Mouse (Mus musculus): ENCODE measurements around the gene Cnot2.
A peak's percentile ranks its signal among the peaks of the same experiment; 100 is the strongest.
"Not testable (repeated sequence)": the region's sequence is repeated elsewhere in the genome, so short reads cannot be mapped to it uniquely, and the experiment has no call there.

The Cnot2 gene

GRCm38 (mm10) chr10:116581369-116581718 lies at the start of gene Cnot2:
Gene Cnot2 (minus strand): TSS chr10:116581511.
- DNase-seq (ENCODE audit: low spot score): peak; percentile 87

DNA sequence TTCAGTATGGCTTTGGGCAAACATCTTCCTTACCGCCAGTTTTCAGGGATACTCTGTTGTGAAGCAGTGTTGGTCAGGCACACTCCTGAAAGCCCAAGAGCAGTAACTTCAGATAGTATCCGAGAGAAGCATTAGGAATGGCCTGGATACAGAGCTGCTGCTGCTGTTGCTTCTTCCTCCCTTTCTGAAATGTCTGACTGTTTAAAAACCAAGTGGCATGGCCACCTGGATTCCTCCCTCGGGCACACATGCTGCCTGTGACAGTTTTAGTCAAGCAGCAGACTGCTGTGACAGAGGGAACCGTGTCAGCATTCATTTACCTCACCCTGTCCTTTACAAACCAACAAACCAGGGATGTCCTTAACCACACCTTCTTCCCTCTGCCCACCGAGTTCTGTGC lies 47.6 kb upstream of the Cnot2 start:
- DNase-seq (ENCODE audit: low spot score): no peak

- no peak for DNase-seq (ENCODE audit: low spot score)
These were observed 44.7 kb upstream of the Cnot2 start for GRCm38 (mm10) chr10:116626009-116626408.

DNA sequence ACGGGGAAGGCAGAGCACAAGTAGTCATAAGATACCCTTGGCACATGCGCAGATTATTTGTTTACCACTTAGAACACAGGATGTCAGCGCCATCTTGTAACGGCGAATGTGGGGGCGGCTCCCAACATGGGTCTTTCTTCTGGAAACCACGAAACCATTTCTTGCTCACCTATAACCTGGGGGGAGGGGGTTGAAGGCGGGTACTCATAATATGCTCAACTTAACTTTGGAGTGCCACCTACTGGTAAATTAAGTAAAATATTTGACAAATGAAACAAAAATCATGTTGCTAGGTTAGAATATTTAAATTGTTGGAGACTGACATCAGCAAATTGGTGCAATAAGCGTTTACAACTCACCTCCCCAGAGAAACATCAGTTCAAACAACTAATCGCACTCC lies 31.9 kb upstream of the Cnot2 start:
- DNase-seq (ENCODE audit: low spot score): peak; percentile 5

- no peak for DNase-seq (ENCODE audit: low spot score)
These were observed 23.5 kb upstream of the Cnot2 start for GRCm38 (mm10) chr10:116604905-116605162.

- DNase-seq (ENCODE audit: low spot score): no peak
These were observed 23.0 kb upstream of the Cnot2 start for GRCm38 (mm10) chr10:116604081-116604904.

GRCm38 (mm10) chr10:116599056-116599850 lies 17.9 kb upstream of the Cnot2 start:
- no peak for DNase-seq (ENCODE audit: low spot score)

GRCm38 (mm10) chr10:116582738-116583137 lies 1.4 kb upstream of the Cnot2 start:
- peak; percentile 35 for DNase-seq (ENCODE audit: low spot score)

GRCm38 (mm10) chr10:116581719-116582481 lies 589 bp upstream of the Cnot2 start:
- DNase-seq (ENCODE audit: low spot score): peak; percentile 30

DNA sequence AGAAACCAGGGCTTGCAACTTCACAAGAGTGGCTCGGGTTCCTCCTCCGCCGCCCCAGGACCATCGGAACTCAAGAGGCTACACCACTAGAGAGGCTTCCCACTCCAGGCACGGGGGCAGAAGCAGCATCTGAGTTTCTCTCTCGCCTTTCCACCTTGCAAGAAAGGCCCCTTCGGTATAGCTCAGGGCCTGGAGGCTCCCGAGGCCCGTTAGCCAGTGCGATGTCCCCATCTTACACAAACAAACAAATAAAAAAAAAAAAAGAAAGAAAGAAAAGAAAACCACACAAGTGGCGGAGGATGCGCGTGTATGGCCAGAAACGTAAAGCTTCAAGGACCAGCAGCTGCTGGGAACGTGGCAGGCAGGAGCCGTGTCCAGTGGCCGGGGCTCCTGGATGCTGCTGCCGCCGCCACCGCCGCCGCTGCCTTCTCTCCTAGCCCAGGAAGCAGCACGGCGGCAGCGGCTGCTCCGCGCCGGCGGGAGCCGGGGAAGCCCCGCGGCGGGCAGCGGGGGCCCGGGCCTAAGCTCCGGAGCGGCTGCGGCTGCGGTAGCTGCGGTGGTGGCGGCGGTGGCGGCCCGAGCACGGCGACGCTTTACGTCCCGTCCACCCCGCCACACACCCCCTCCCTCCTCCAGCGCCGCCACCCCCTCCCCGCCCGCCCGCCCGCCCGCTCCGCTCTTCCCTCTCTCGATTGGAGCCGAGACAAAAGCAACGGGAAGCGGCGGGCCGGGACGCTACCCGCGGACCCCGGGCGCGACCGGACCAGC lies 536 bp downstream of the Cnot2 start:
- DNase-seq (ENCODE audit: low spot score): peak; percentile 33

DNA sequence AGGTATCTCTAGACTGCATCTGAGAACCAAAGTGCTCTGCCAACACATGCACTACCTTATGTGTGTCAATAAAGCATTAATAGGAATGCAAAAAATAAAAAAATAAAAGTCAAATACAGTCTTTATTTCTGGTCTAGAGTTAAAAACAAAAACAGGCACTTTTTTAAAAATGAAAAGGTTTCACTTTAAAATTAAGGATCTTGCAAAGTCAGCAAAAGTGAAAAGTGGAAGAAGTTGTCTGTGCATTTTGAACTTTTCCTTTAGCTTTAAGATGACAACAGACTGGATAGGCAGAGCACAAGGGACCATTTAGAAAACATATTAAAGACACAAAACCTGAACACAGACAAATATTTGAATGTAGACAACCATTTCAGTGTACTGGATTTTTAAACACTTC lies 1.8 kb downstream of the Cnot2 start:
- DNase-seq (ENCODE audit: low spot score): no peak

DNA sequence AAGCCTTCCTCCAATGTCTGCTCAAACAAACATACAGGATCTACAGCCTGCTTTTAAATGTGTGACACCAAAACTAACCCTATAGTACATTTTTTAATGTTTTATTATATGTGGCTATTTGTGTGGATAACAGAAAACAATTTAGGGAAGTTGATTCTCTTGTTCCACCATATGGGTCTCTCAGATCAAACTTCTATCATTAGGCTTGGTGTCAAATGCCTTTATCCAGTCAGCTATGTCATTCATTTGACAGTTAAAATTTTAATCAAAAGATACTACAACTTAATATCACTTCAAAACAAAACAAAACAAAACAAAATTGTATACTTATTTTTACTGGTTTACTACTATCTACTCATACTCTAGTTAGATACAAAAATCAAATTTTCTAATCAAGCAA lies 2.9 kb downstream of the Cnot2 start:
- no peak for DNase-seq (ENCODE audit: low spot score)

- no peak for DNase-seq (ENCODE audit: low spot score)
These were observed 4.1 kb downstream of the Cnot2 start for GRCm38 (mm10) chr10:116577181-116577580.

GRCm38 (mm10) chr10:116576071-116576470 lies 5.2 kb downstream of the Cnot2 start:
- not testable (repeated sequence) for DNase-seq (ENCODE audit: low spot score)

DNA sequence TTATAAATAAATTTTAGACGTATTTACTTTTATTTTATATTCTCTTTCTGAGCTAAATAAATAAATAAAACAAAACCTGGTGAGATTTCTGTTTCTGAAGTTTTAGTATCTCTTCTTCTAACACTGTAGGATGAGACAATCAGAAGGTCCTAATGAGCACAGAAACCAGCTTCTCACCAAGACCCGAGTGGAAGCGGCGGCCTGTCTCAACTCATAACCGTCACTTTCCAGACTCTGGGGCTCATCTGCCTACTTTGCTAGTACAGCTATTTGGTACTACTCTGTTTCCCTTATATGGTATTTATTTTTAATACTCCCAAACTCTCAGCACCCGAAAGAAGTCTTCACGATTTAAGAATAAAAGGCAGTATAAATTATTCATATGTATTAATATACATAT lies 10.8 kb downstream of the Cnot2 start:
- no peak for DNase-seq (ENCODE audit: low spot score)

DNA sequence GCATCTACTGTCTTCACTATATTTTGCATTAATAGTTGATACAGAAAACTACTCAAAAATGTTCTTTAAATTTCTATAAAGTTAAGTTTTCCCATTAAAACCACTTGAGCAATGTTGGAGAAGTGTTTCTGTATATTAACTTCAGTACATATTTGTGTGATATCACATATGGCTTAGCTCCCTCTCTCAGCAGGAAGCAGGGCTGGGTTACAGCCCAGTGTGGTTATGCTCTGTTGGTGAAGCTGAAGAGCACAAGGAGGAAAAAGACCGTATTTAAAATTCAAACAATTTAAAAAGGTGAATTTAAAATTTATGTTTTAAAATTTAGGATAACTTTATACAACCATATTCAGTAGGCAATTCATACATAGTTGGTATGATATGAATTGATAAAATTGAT lies 12.8 kb downstream of the Cnot2 start:
- DNase-seq (ENCODE audit: low spot score): no peak

GRCm38 (mm10) chr10:116567491-116568405 lies 13.6 kb downstream of the Cnot2 start:
- DNase-seq (ENCODE audit: low spot score): no peak

DNA sequence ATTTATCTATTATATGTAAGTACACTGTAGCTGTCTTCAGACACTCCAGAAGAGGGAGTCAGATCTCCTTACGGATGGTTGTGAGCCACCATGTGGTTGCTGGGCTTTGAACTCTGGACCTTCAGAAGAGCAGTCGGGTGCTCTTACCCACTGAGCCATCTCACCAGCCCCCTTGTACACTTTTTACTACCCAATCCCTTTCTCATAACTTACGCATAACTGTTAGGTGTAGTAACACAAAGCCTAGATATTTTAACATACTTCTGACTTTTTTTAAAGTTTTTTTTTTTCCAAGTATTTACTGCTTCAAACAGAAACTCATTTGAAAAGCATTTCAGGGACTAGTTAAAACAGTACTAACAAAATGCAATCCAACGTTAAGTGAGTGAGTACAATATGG lies 14.8 kb downstream of the Cnot2 start:
- DNase-seq (ENCODE audit: low spot score): not testable (repeated sequence)

DNA sequence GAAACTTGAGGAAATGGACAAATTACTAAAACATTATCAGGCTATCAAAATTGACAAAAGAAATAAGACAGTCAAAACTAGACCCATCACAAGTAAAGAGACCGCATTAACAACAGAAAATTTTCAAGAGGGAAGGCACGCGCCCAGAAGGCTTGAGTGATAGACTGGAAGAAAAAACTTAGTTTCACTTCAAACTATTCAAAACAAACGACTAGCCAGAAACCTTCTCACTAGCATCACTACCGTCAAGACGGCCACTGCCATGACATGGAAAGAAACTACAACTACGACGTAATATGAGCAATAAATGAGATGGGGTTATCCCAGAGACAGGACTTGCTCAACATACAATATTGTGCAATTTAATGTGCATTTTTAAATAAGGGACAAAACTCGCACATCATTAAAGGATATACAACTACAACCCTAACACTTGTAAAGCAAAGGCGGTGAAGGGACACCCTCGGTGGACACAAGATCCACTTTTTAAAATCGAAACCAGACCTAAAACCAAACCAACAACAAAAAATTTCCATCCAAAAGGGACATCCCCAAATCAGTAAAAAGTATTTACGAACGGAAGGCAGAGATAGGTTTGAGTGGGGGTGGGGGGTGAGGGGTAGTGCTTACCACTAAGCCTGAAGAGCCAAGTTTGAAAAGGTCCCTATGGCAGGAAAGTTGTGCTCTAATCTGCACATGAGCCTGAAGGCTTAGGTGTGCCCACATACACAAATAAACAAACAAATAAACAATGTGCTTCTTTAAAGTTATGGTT lies 16.3 kb downstream of the Cnot2 start:
- DNase-seq (ENCODE audit: low spot score): no peak

Measured in spleen, adult 12 weeks (tissue).